In genomic region chr2:27847851-27848435, GRCm38 (mm10) we compare ENCODE assay signal across 12 mouse cellular contexts. TPM values are rescaled to one million over a fixed set of nuclear protein-coding genes. Genes with fewer than 3 reads are reported as not detected.
DNase-seq lines count a peak whose midpoint lies in the region; ATAC-seq and TF ChIP-seq lines count a peak whose summit lies in the region.
"Had no signal": no experiment of that assay in that cellular context is flagged by ENCODE, and none has a peak within 500 bp of the region (broad histone marks: within the 10 kb centered on the region; RNA-seq: fewer than 3 reads in every experiment).

No protein-coding gene starts in this region.

- no peak overlapping the region for H3K4me2 ChIP-seq in lung, embryonic 15.5 days
- no peak overlapping the region for H3K4me2 ChIP-seq in heart, postnatal 0 days (ENCODE audit: low read depth, low read length)
- H3K4me2 ChIP-seq in stomach, postnatal 0 days (replicated peaks; ENCODE audit: low read depth) = no peak overlapping the region
- H3K4me2 ChIP-seq: liver, embryonic 15.5 days; midbrain, embryonic 12.5 days had no signal

- peak overlapping the region; percentile 42 for H3K27ac ChIP-seq in heart, embryonic 10.5 days
- H3K27ac ChIP-seq in lung, embryonic 15.5 days = peak overlapping the region; percentile 75
- peak overlapping the region; percentile 79 for H3K27ac ChIP-seq in heart, postnatal 0 days (ENCODE audit: low read depth)
- peak overlapping the region; percentile 79 for H3K27ac ChIP-seq in stomach, postnatal 0 days (replicated peaks)
- H3K27ac ChIP-seq: liver, embryonic 15.5 days; midbrain, embryonic 12.5 days had no signal

- no peak for TF ChIP-seq CTCF in heart, postnatal 0 days (IDR thresholded peaks at IDR 0.05; ENCODE audit: low read depth)
- TF ChIP-seq CTCF in stomach, postnatal 0 days (IDR thresholded peaks at IDR 0.05; ENCODE audit: low read depth) = no peak

- TF ChIP-seq EP300 in heart, postnatal 0 days (IDR thresholded peaks at IDR 0.05; ENCODE audit: low read depth) = no peak
- TF ChIP-seq EP300 in stomach, postnatal 0 days (optimal IDR thresholded peaks at IDR 0.05) = no peak

- DNase-seq in heart, embryonic 10.5 days (ENCODE audit: low spot score) = no peak
- no peak for DNase-seq in heart, adult 9 months (ENCODE audit: low spot score in 2 of 2)
- DNase-seq in lung, postnatal 14 days = no peak
- no peak for DNase-seq in heart, postnatal 0 days (ENCODE audit: low spot score)
- no peak for DNase-seq in stomach, postnatal 0 days (ENCODE audit: low spot score)
- DNase-seq in adrenal gland, adult (ENCODE audit: inconsistent age in 2 of 2, low spot score in 1 of 2) = no peak
- DNase-seq: thymus, adult 2 months had no signal

- no peaks in the 10 kb centered on the region for H3K9me3 ChIP-seq in heart, embryonic 10.5 days
- H3K9me3 ChIP-seq in lung, embryonic 15.5 days = no peaks in the 10 kb centered on the region
- no peaks in the 10 kb centered on the region for H3K9me3 ChIP-seq in heart, postnatal 0 days (replicated peaks; ENCODE audit: control insufficient read depth, low read length)
- no peaks in the 10 kb centered on the region for H3K9me3 ChIP-seq in stomach, postnatal 0 days (ENCODE audit: control insufficient read depth, low read length)
- H3K9me3 ChIP-seq: liver, embryonic 15.5 days; midbrain, embryonic 12.5 days had no signal

- no peaks in the 10 kb centered on the region for H3K36me3 ChIP-seq in heart, embryonic 10.5 days
- H3K36me3 ChIP-seq in lung, embryonic 15.5 days = no peaks in the 10 kb centered on the region
- no peaks in the 10 kb centered on the region for H3K36me3 ChIP-seq in heart, postnatal 0 days (replicated peaks; ENCODE audit: control insufficient read depth, insufficient read depth, low read length)
- H3K36me3 ChIP-seq in stomach, postnatal 0 days (ENCODE audit: control insufficient read depth, insufficient read depth, low read length) = no peaks in the 10 kb centered on the region
- H3K36me3 ChIP-seq: liver, embryonic 15.5 days; midbrain, embryonic 12.5 days had no signal

- no peak for ATAC-seq in lung, embryonic 15.5 days (ENCODE audit: borderline replicate concordance, extremely low read depth, low FRiP score, low TSS enrichment)
- 0 out of 2 replicates have a peak, but pooled peaks have one; percentile 11 for ATAC-seq in heart, postnatal 0 days (ENCODE audit: insufficient read depth, low read depth)
- ATAC-seq in stomach, postnatal 0 days (ENCODE audit: low FRiP score, low TSS enrichment) = no peak; the same call in 1 of the 2 replicates
- ATAC-seq in megakaryocyte progenitor cell, adult 5-6 weeks (replicated peaks; ENCODE audit: poor library complexity) = no peak

- no peak overlapping the region for H3K4me3 ChIP-seq in heart, embryonic 10.5 days
- no peak overlapping the region for H3K4me3 ChIP-seq in lung, embryonic 15.5 days
- H3K4me3 ChIP-seq in heart, postnatal 0 days (ENCODE audit: low read depth, low read length) = no peak overlapping the region
- no peak overlapping the region for H3K4me3 ChIP-seq in stomach, postnatal 0 days (ENCODE audit: low read depth, low read length)
- H3K4me3 ChIP-seq: erythroblast, embryonic 14.5 days; liver, embryonic 15.5 days; midbrain, embryonic 12.5 days had no signal

- no peaks in the 10 kb centered on the region for H3K27me3 ChIP-seq in heart, embryonic 10.5 days (ENCODE audit: insufficient read depth, poor library complexity, severe bottlenecking)
- no peaks in the 10 kb centered on the region for H3K27me3 ChIP-seq in lung, embryonic 15.5 days
- no peaks in the 10 kb centered on the region for H3K27me3 ChIP-seq in heart, postnatal 0 days (ENCODE audit: control insufficient read depth, insufficient read depth, low read length)
- no peaks in the 10 kb centered on the region for H3K27me3 ChIP-seq in stomach, postnatal 0 days (ENCODE audit: control insufficient read depth, insufficient read depth, low read length)
- H3K27me3 ChIP-seq: liver, embryonic 15.5 days; midbrain, embryonic 12.5 days had no signal

- no peak overlapping the region for H3K9ac ChIP-seq in lung, embryonic 15.5 days
- H3K9ac ChIP-seq in heart, postnatal 0 days (replicated peaks; ENCODE audit: low read depth, low read length) = no peak overlapping the region
- H3K9ac ChIP-seq in stomach, postnatal 0 days (ENCODE audit: low read length) = no peak overlapping the region
- H3K9ac ChIP-seq: liver, embryonic 15.5 days; midbrain, embryonic 12.5 days had no signal

- WGBS in heart, embryonic 10.5 days = 48% methylated on average over 7 of the region's 7 CpGs
- WGBS in lung, embryonic 15.5 days = 56% methylated on average over 7 of the region's 7 CpGs
- 55% methylated on average over 7 of the region's 7 CpGs for WGBS in heart, postnatal 0 days
- WGBS in stomach, postnatal 0 days = 44% methylated on average over 7 of the region's 7 CpGs

- peaks cover 21% of the 10 kb centered on the region for H3K4me1 ChIP-seq in heart, embryonic 10.5 days
- peaks cover 10% of the 10 kb centered on the region; the same call in 1 of the 2 replicates for H3K4me1 ChIP-seq in lung, embryonic 15.5 days
- peaks cover 4% of the 10 kb centered on the region; the same call in 1 of the 2 replicates for H3K4me1 ChIP-seq in heart, postnatal 0 days (ENCODE audit: control insufficient read depth, insufficient read depth)
- 0 out of 2 replicates have a peak, but pooled peaks cover 2% of the 10 kb centered on the region for H3K4me1 ChIP-seq in stomach, postnatal 0 days (replicated peaks; ENCODE audit: control insufficient read depth, insufficient read depth)
- H3K4me1 ChIP-seq: liver, embryonic 15.5 days; midbrain, embryonic 12.5 days had no signal

RNA-seq across cellular contexts. Expression of gene Col5a1, which starts 38.3 kb away (rescaled TPM):
- 31.3 and 37.4 TPM in 2 replicates for polyA plus RNA-seq in heart, embryonic 10.5 days (2016; fragmentation: Nextera tagmentation; extraction: Ambion mirVana)
- polyA plus RNA-seq in lung, embryonic 15.5 days (2015; fragmentation: Nextera tagmentation; extraction: Ambion mirVana) = 76.4 and 78.9 TPM in 2 replicates
- 97.4 and 129 TPM in 2 replicates for total RNA-seq in heart, postnatal 0 days (2014; rRNA removed; ENCODE audit: low replicate concordance)
- 40.6 and 41.9 TPM in 2 replicates for polyA plus RNA-seq in heart, postnatal 0 days (2015; fragmentation: Nextera tagmentation; extraction: Ambion mirVana)
- 68.7 and 69.2 TPM in 2 replicates for polyA plus RNA-seq in stomach, postnatal 0 days (2015; fragmentation: Nextera tagmentation; extraction: Ambion mirVana)
- 2.4 and 2.5 TPM in 2 replicates for total RNA-seq in megakaryocyte progenitor cell, adult 5-6 weeks (2015)
- total RNA-seq in megakaryocyte progenitor cell, adult 5-6 weeks (2017) = 0.58 and 1.0 TPM in 2 replicates
